Mouse (Mus musculus) brain, embryonic 14.5 days (tissue): Measurements from ENCODE around the gene Plet1. TPM values are rescaled to one million over a fixed set of nuclear protein-coding genes. Genes with fewer than 3 reads are reported as not detected.

ENCODE experiments used
- DNase-seq: peaks from one replicate; pipeline ENCODE4 v3.0.0-alpha.2; 2011; ENCODE audit warnings: low read depth
- CTCF ChIP-seq: fragments of 200-500 bp; IDR thresholded peaks from 2 replicates; pipeline ENCODE4 v1.5.1; 2012; ENCODE audit warnings: inconsistent platforms, mild to moderate bottlenecking, moderate library complexity, borderline replicate concordance; ENCODE audit not compliant: insufficient read depth, insufficient read length; ENCODE audit errors: extremely low read depth
- POLR2A ChIP-seq: fragments of 200-500 bp; IDR thresholded peaks from 2 replicates; pipeline ENCODE4 v1.6.1; 2012; ENCODE audit warnings: mild to moderate bottlenecking, inconsistent platforms, borderline replicate concordance; ENCODE audit not compliant: poor library complexity, insufficient read depth, insufficient read length, severe bottlenecking; ENCODE audit errors: extremely low read depth
- polyA plus RNA-seq: library from polyadenylated mRNA; depleted of rRNA; stranded (reverse); fragments of >200 nt; gene quantifications from 2 replicates; pipeline ENCODE4 v1.2.3, GENCODE M21; 2012; rRNA removed

Plet1 gene
- polyA plus RNA-seq, 1 experiment, result 0.51 TPM

GRCm38 (mm10) chr9:50542401-50542800 is 48.1 kb downstream of the Plet1 start:
- DNase-seq, result no peak
- no peak for TF ChIP-seq CTCF
- no peak for TF ChIP-seq POLR2A

GRCm38 (mm10) chr9:50547859-50548478 is 53.6 kb downstream of the Plet1 start:
- no peak for DNase-seq
- TF ChIP-seq CTCF (no peak), POLR2A (no peak)

- no peak for DNase-seq
- no peak for TF ChIP-seq CTCF
Observed at GRCm38 (mm10) chr9:50548936-50549335, 54.6 kb downstream of the Plet1 start.

- no peak for TF ChIP-seq CTCF
- TF ChIP-seq POLR2A, result no peak
- no peak for DNase-seq
Observed at GRCm38 (mm10) chr9:50552206-50552605, 57.9 kb downstream of the Plet1 start.

GRCm38 (mm10) chr9:50553547-50553946 is 59.2 kb downstream of the Plet1 start:
- no peak for DNase-seq
- no peak for TF ChIP-seq POLR2A
- TF ChIP-seq CTCF, result no peak

- DNase-seq, result peak; percentile 96
- TF ChIP-seq POLR2A (peak; percentile 17; the same call in 1 of the 2 replicates), CTCF (no peak)
Observed at GRCm38 (mm10) chr9:50554241-50555093, 60.1 kb downstream of the Plet1 start, which contains the start of gene Il18. TSS of gene Il18 (plus strand) at chr9:50554827.

- no peak for TF ChIP-seq POLR2A
- no peak for TF ChIP-seq CTCF
- no peak for DNase-seq
Observed at GRCm38 (mm10) chr9:50555094-50555446, 60.7 kb downstream of the Plet1 start, which contains the start of gene Bco2. TSS of gene Bco2 (minus strand) at chr9:50555181.

Other genes starting within 250 kb of the Plet1 start
- 77.6 and 125 TPM in 2 replicates for gene Rpl10-ps3, start 149.6 kb upstream of the Plet1 start, polyA plus RNA-seq
- gene Pts, start 34.2 kb downstream of the Plet1 start, polyA plus RNA-seq, result 73.9 and 77.3 TPM in 2 replicates
- 13.0 and 13.2 TPM in 2 replicates for gene Il18, start 60.3 kb downstream of the Plet1 start, polyA plus RNA-seq
- gene Bco2, start 60.7 kb downstream of the Plet1 start, polyA plus RNA-seq, result 0.26 and 0.37 TPM in 2 replicates
- not detected in 2 replicates for gene Tex12, start 66.8 kb downstream of the Plet1 start, polyA plus RNA-seq
- 141 and 178 TPM in 2 replicates for gene Sdhd, start 109.3 kb downstream of the Plet1 start, polyA plus RNA-seq
- 302 and 372 TPM in 2 replicates for gene Timm8b, start 109.4 kb downstream of the Plet1 start, polyA plus RNA-seq
- 4.6 and 5.1 TPM in 2 replicates for gene Pih1d2, start 122.8 kb downstream of the Plet1 start, polyA plus RNA-seq
- gene Nkapd1, start 122.9 kb downstream of the Plet1 start, polyA plus RNA-seq, result 18.4 and 21.5 TPM in 2 replicates
- 25.4 and 32.9 TPM in 2 replicates for gene Dlat, start 165.3 kb downstream of the Plet1 start, polyA plus RNA-seq
- 29.9 and 40.6 TPM in 2 replicates for gene Dixdc1, start 245.0 kb downstream of the Plet1 start, polyA plus RNA-seq